Mouse (Mus musculus): ENCODE results near the gene 1700001C19Rik. TPM values are rescaled to one million over a fixed set of nuclear protein-coding genes. Genes with fewer than 3 reads are reported as not detected.

Gene 1700001C19Rik
- polyA plus RNA-seq, 1 experiment from 2014 or later: 0.45 TPM

- Histone ChIP-seq H3K4me1 (replicated peaks; ENCODE audit: control insufficient read depth, insufficient read depth) (peaks cover 11% of the 10 kb centered on the region), H3K9ac (ENCODE audit: low read length) (no peak overlapping the region), H3K9me3 (ENCODE audit: control insufficient read depth, low read length) (no peaks in the 10 kb centered on the region), H3K4me2 (replicated peaks; ENCODE audit: low read depth) (no peak overlapping the region), H3K27me3 (ENCODE audit: control insufficient read depth, insufficient read depth, low read length) (no peaks in the 10 kb centered on the region), H3K27ac (replicated peaks) (peak overlapping the region; percentile 53), H3K36me3 (ENCODE audit: control insufficient read depth, insufficient read depth, low read length) (no peaks in the 10 kb centered on the region), H3K4me3 (ENCODE audit: low read depth, low read length) (no peak overlapping the region)
- WGBS: 67% methylated on average over 9 of the region's 9 CpGs
- DNase-seq (ENCODE audit: low spot score) (peak; percentile 51), ATAC-seq (ENCODE audit: low FRiP score, low TSS enrichment) (peak; percentile 21; the same call in 1 of the 2 replicates)
- TF ChIP-seq EP300 (optimal IDR thresholded peaks at IDR 0.05) (no peak), CTCF (IDR thresholded peaks at IDR 0.05; ENCODE audit: low read depth) (no peak)
Measured at GRCm38 (mm10) chr17:47446025-47446424, 8.8 kb upstream of the 1700001C19Rik start.

DNA sequence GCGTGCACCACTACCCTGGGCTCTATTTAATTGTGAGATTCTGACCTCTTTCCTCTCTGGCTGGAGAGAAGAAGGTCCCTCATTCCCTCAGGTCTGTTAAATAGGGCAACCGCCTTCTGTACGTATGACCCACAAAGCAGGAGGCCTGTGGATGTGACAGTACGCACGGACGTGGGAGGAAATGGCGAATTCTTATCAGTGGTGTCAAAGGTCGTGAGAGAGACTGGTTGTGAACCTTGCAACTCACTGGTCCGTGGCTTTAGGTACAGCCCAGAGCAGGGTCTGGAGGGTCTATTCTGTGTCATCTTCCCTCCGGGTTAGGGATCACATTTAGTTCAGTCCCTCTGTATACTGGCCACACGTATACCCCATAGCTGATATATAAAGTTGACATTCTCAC, 8.3 kb upstream of the 1700001C19Rik start:
- H3K4me3 ChIP-seq (ENCODE audit: low read depth, low read length): no peak overlapping the region
- no peak overlapping the region for H3K9ac ChIP-seq (ENCODE audit: low read length)
- no peaks in the 10 kb centered on the region for H3K27me3 ChIP-seq (ENCODE audit: control insufficient read depth, insufficient read depth, low read length)
- H3K9me3 ChIP-seq (ENCODE audit: control insufficient read depth, low read length): no peaks in the 10 kb centered on the region
- peak; percentile 19 for DNase-seq (ENCODE audit: low spot score)
- no peak for ATAC-seq (ENCODE audit: low FRiP score, low TSS enrichment)
- 61% methylated on average over 11 of the region's 11 CpGs for WGBS
- TF ChIP-seq CTCF (IDR thresholded peaks at IDR 0.05; ENCODE audit: low read depth) (no peak), EP300 (optimal IDR thresholded peaks at IDR 0.05) (no peak)
- H3K36me3 ChIP-seq (ENCODE audit: control insufficient read depth, insufficient read depth, low read length): no peaks in the 10 kb centered on the region
- H3K27ac ChIP-seq (replicated peaks): peak overlapping the region; percentile 53
- no peak overlapping the region for H3K4me2 ChIP-seq (replicated peaks; ENCODE audit: low read depth)
- H3K4me1 ChIP-seq (replicated peaks; ENCODE audit: control insufficient read depth, insufficient read depth): peaks cover 11% of the 10 kb centered on the region

DNA sequence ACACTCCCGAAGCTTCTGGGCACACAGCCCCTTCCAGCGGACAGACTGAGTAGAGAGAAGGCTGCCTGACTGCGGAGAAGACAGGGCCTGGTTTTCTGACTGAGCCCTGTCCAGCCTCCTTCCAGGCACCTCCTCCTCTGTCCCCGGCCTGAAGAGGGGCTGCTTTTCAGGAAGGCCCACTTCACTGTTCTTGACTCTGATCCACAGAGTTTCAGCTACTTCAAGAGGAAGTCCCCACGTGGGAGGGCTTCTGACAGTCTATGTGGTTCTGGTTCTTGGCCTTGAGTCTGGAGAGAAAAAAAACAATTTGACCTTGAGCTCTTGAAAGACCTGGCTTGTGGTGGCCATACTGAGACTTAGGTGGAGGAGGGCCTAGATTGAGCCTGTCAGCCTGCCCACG, 6.9 kb upstream of the 1700001C19Rik start:
- Histone ChIP-seq H3K4me3 (ENCODE audit: low read depth, low read length) (no peak overlapping the region), H3K4me2 (replicated peaks; ENCODE audit: low read depth) (no peak overlapping the region), H3K4me1 (replicated peaks; ENCODE audit: control insufficient read depth, insufficient read depth) (no peaks in the 10 kb centered on the region; the same call in 1 of the 2 replicates), H3K27ac (replicated peaks) (peak overlapping the region; percentile 56; the same call in 1 of the 2 replicates), H3K9ac (ENCODE audit: low read length) (no peak overlapping the region; the same call in 1 of the 2 replicates), H3K27me3 (ENCODE audit: control insufficient read depth, insufficient read depth, low read length) (no peaks in the 10 kb centered on the region), H3K9me3 (ENCODE audit: control insufficient read depth, low read length) (no peaks in the 10 kb centered on the region), H3K36me3 (ENCODE audit: control insufficient read depth, insufficient read depth, low read length) (no peaks in the 10 kb centered on the region)
- no peak for DNase-seq (ENCODE audit: low spot score)
- TF ChIP-seq CTCF (IDR thresholded peaks at IDR 0.05; ENCODE audit: low read depth) (no peak), EP300 (optimal IDR thresholded peaks at IDR 0.05) (no peak)
- ATAC-seq (ENCODE audit: low FRiP score, low TSS enrichment): no peak
- WGBS: 58% methylated on average over 6 of the region's 6 CpGs

DNA sequence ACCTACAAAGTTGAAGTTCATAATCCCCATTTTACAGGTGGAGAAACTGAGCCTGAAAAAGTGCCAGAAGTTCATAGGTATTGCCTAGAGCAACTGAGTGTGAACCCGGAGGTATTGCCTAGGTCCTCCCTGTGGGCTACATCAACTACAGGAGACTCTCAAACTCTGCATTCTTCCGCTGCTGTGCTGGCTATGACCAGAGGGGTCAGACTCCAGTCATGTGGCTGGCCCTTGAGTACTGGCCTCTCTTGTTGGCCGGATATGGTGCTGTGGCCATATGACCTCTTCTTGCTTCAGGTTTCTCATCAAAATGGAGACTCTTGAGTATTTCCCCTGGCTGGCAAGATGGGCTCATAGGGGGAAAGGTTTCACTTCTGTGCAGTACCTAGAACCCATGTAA, 5.1 kb upstream of the 1700001C19Rik start:
- H3K4me1 ChIP-seq (replicated peaks; ENCODE audit: control insufficient read depth, insufficient read depth): no peaks in the 10 kb centered on the region
- no peak overlapping the region for H3K27ac ChIP-seq (replicated peaks)
- 79% methylated on average over 3 of the region's 3 CpGs for WGBS

DNA sequence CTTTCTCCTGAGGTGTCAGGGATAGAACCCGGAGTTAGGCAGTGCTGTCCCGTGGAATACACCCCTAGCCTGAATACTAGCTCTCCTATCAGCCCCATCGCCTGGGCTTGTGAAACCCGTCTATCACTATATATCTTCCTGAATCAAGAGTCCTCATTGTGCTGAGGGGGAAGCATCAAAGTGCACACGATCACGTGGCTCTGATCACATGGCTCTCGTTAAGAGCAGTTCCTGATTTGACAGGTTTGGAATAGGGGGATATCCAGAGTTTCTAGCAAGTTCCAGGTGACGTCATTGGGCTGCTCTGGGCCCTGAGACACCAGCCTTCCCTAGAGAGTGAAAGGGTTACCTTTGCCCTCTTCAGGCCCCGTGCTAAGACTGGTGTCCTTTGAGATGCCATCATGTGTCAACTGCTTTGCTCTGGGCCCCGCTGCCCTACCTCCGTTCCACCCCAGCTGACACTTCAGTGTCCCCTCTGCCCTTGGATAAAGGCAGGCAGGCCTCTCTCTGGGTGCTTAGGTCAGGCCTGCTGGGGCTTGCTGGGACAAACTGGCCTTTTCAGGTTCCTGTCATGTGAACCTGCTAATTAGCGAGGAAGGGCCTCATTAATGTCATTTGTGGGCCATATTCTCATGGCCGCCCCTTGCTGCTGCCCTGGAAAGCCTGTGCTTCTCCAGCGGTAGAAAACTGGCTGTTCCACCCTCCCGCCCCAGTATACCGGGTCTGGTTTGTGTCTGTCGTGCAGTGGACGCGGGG, 4.3 kb upstream of the 1700001C19Rik start:
- H3K4me1 ChIP-seq (replicated peaks; ENCODE audit: control insufficient read depth, insufficient read depth): no peaks in the 10 kb centered on the region
- H3K9ac ChIP-seq (ENCODE audit: low read length): no peak overlapping the region
- DNase-seq (ENCODE audit: low spot score): no peak
- no peak overlapping the region for H3K4me3 ChIP-seq (ENCODE audit: low read depth, low read length)
- WGBS: 53% methylated on average over 19 of the region's 19 CpGs
- H3K27ac ChIP-seq (replicated peaks): peak overlapping the region; percentile 9
- no peak overlapping the region for H3K4me2 ChIP-seq (replicated peaks; ENCODE audit: low read depth)
- TF ChIP-seq EP300 (optimal IDR thresholded peaks at IDR 0.05) (no peak), CTCF (IDR thresholded peaks at IDR 0.05; ENCODE audit: low read depth) (no peak)
- no peak for ATAC-seq (ENCODE audit: low FRiP score, low TSS enrichment)
- H3K36me3 ChIP-seq (ENCODE audit: control insufficient read depth, insufficient read depth, low read length): no peaks in the 10 kb centered on the region
- no peaks in the 10 kb centered on the region for H3K9me3 ChIP-seq (ENCODE audit: control insufficient read depth, low read length)
- H3K27me3 ChIP-seq (ENCODE audit: control insufficient read depth, insufficient read depth, low read length): no peaks in the 10 kb centered on the region

More for the DNA sequence above, 5.1 kb upstream of the 1700001C19Rik start:
- TF ChIP-seq CTCF (IDR thresholded peaks at IDR 0.05; ENCODE audit: low read depth) (no peak; the same call in 1 of the 2 replicates), EP300 (optimal IDR thresholded peaks at IDR 0.05) (no peak)
- Histone ChIP-seq H3K27me3 (ENCODE audit: control insufficient read depth, insufficient read depth, low read length) (no peaks in the 10 kb centered on the region), H3K4me2 (replicated peaks; ENCODE audit: low read depth) (no peak overlapping the region), H3K4me3 (ENCODE audit: low read depth, low read length) (no peak overlapping the region), H3K36me3 (ENCODE audit: control insufficient read depth, insufficient read depth, low read length) (no peaks in the 10 kb centered on the region), H3K9ac (ENCODE audit: low read length) (no peak overlapping the region), H3K9me3 (ENCODE audit: control insufficient read depth, low read length) (no peaks in the 10 kb centered on the region)
- DNase-seq (ENCODE audit: low spot score) (no peak), ATAC-seq (ENCODE audit: low FRiP score, low TSS enrichment) (no peak)

- DNase-seq (ENCODE audit: low spot score) (peak; percentile 28), ATAC-seq (ENCODE audit: low FRiP score, low TSS enrichment) (0 out of 2 replicates have a peak, but pooled peaks have one; percentile 5)
- TF ChIP-seq CTCF (IDR thresholded peaks at IDR 0.05; ENCODE audit: low read depth) (no peak), EP300 (optimal IDR thresholded peaks at IDR 0.05) (no peak)
- peak overlapping the region; percentile 17; the same call in 1 of the 2 replicates for H3K4me2 ChIP-seq (replicated peaks; ENCODE audit: low read depth)
- no peaks in the 10 kb centered on the region for H3K4me1 ChIP-seq (replicated peaks; ENCODE audit: control insufficient read depth, insufficient read depth)
- peak overlapping the region; percentile 91 for H3K27ac ChIP-seq (replicated peaks)
- 23% methylated on average over 9 of the region's 9 CpGs for WGBS
- no peaks in the 10 kb centered on the region for H3K36me3 ChIP-seq (ENCODE audit: control insufficient read depth, insufficient read depth, low read length)
- peak overlapping the region; percentile 4; the same call in 1 of the 2 replicates for H3K9ac ChIP-seq (ENCODE audit: low read length)
- H3K9me3 ChIP-seq (ENCODE audit: control insufficient read depth, low read length): no peaks in the 10 kb centered on the region
- H3K4me3 ChIP-seq (ENCODE audit: low read depth, low read length): no peak overlapping the region
- H3K27me3 ChIP-seq (ENCODE audit: control insufficient read depth, insufficient read depth, low read length): no peaks in the 10 kb centered on the region
Measured at GRCm38 (mm10) chr17:47440359-47440890, 3.2 kb upstream of the 1700001C19Rik start.
